8 mouse cellular contexts compared by ENCODE assay signal in the genomic region with DNA sequence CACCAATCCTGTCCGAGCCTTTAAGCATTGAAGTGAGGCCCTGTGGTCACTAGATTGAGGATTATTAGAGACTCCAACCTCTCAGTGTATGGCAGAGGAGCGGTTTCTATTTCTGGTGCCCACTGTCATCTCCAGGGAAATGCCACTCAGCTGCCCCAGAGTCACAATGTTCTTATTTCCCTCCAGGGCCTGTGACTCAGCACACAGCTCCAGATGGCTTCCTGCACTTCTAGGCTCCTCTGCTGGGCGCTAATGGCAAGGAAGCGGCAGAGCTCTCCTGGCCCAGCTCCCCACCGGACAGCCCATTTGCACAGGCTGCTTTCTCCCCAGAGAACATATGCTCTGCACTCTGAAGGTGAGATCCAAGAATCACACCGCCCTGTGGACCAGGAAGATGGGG.
DNase-seq lines count a peak whose midpoint lies in the region; ATAC-seq and TF ChIP-seq lines count a peak whose summit lies in the region.

No protein-coding gene starts in this region.

- no peak overlapping the region for H3K4me3 ChIP-seq in neural tube, embryonic 14.5 days (ENCODE audit: low read depth, low read length)
- H3K4me3 ChIP-seq in neural tube, embryonic 15.5 days (replicated peaks), result no peak overlapping the region
- no peak overlapping the region for H3K4me3 ChIP-seq in forebrain, postnatal 0 days (ENCODE audit: low read depth, low read length)
- no peak overlapping the region for H3K4me3 ChIP-seq in hindbrain, embryonic 14.5 days (replicated peaks; ENCODE audit: low read length)
- H3K4me3 ChIP-seq in megakaryocyte, embryonic 14.5 days (replicated peaks), result peak overlapping the region; percentile 84

- no peak for TF ChIP-seq CTCF in forebrain, postnatal 0 days (IDR thresholded peaks at IDR 0.05; ENCODE audit: low read depth)

- no peak overlapping the region for H3K4me2 ChIP-seq in neural tube, embryonic 14.5 days (ENCODE audit: low read depth, low read length)
- no peak overlapping the region for H3K4me2 ChIP-seq in neural tube, embryonic 15.5 days
- H3K4me2 ChIP-seq in forebrain, postnatal 0 days (ENCODE audit: low read depth), result no peak overlapping the region
- no peak overlapping the region for H3K4me2 ChIP-seq in hindbrain, embryonic 14.5 days (replicated peaks)

- no peak overlapping the region for H3K27ac ChIP-seq in neural tube, embryonic 14.5 days (ENCODE audit: low read depth, low read length)
- H3K27ac ChIP-seq in neural tube, embryonic 15.5 days (replicated peaks), result no peak overlapping the region
- H3K27ac ChIP-seq in forebrain, postnatal 0 days (ENCODE audit: low read depth, low read length), result no peak overlapping the region
- no peak overlapping the region for H3K27ac ChIP-seq in hindbrain, embryonic 14.5 days

- no peaks in the 10 kb centered on the region for H3K4me1 ChIP-seq in neural tube, embryonic 14.5 days (ENCODE audit: control insufficient read depth, insufficient read depth, low read length)
- no peaks in the 10 kb centered on the region for H3K4me1 ChIP-seq in neural tube, embryonic 15.5 days
- no peaks in the 10 kb centered on the region for H3K4me1 ChIP-seq in forebrain, postnatal 0 days (ENCODE audit: insufficient read depth)
- 0 out of 2 replicates have a peak, but pooled peaks cover 3% of the 10 kb centered on the region for H3K4me1 ChIP-seq in hindbrain, embryonic 14.5 days (replicated peaks; ENCODE audit: control insufficient read depth, insufficient read depth, low read length)
- H3K4me1 ChIP-seq in megakaryocyte, embryonic 14.5 days, result peaks cover 52% of the 10 kb centered on the region

- H3K9me3 ChIP-seq in neural tube, embryonic 14.5 days (ENCODE audit: control insufficient read depth, low read length), result no peaks in the 10 kb centered on the region
- H3K9me3 ChIP-seq in neural tube, embryonic 15.5 days (replicated peaks), result no peaks in the 10 kb centered on the region
- no peaks in the 10 kb centered on the region for H3K9me3 ChIP-seq in forebrain, postnatal 0 days (ENCODE audit: low read length)
- no peaks in the 10 kb centered on the region for H3K9me3 ChIP-seq in hindbrain, embryonic 14.5 days (ENCODE audit: control insufficient read depth, low read length)
- peaks cover 9% of the 10 kb centered on the region for H3K9me3 ChIP-seq in megakaryocyte, embryonic 14.5 days

- whole genome bisulfite sequencing in neural tube, embryonic 14.5 days, result 39% methylated on average over 6 of the region's 6 CpGs
- 53% methylated on average over 6 of the region's 6 CpGs for WGBS in neural tube, embryonic 15.5 days
- 52% methylated on average over 6 of the region's 6 CpGs for WGBS in forebrain, postnatal 0 days
- WGBS in hindbrain, embryonic 14.5 days, result 51% methylated on average over 6 of the region's 6 CpGs

- H3K27me3 ChIP-seq in neural tube, embryonic 14.5 days (ENCODE audit: control insufficient read depth, insufficient read depth, low read length), result no peaks in the 10 kb centered on the region
- no peaks in the 10 kb centered on the region for H3K27me3 ChIP-seq in neural tube, embryonic 15.5 days (replicated peaks)
- no peaks in the 10 kb centered on the region for H3K27me3 ChIP-seq in forebrain, postnatal 0 days (ENCODE audit: insufficient read depth, low read length)
- H3K27me3 ChIP-seq in hindbrain, embryonic 14.5 days (ENCODE audit: control insufficient read depth, insufficient read depth, low read length), result no peaks in the 10 kb centered on the region
- H3K27me3 ChIP-seq in megakaryocyte, embryonic 14.5 days (replicated peaks), result no peaks in the 10 kb centered on the region

- ATAC-seq in neural tube, embryonic 14.5 days (ENCODE audit: low read depth), result peak; percentile 41; the same call in 1 of the 2 replicates
- ATAC-seq in neural tube, embryonic 15.5 days (ENCODE audit: low FRiP score), result no peak
- ATAC-seq in forebrain, postnatal 0 days, result peak; percentile 36; the same call in 1 of the 2 replicates
- ATAC-seq in hindbrain, embryonic 14.5 days (ENCODE audit: low FRiP score), result 0 out of 2 replicates have a peak, but pooled peaks have one; percentile 53

- peak; percentile 57 for DNase-seq in adrenal gland, adult 2 months
- DNase-seq in adrenal gland, adult 8-10 months, result no peak
- no peak for DNase-seq in forebrain, postnatal 0 days
- no peak for DNase-seq in hindbrain, embryonic 14.5 days (ENCODE audit: low spot score)
- no peak for DNase-seq in urinary bladder, postnatal 4 days (ENCODE audit: low spot score in 2 of 2)

- no peak overlapping the region for H3K9ac ChIP-seq in neural tube, embryonic 14.5 days (replicated peaks; ENCODE audit: low read depth, low read length)
- no peak overlapping the region for H3K9ac ChIP-seq in neural tube, embryonic 15.5 days (replicated peaks)
- no peak overlapping the region for H3K9ac ChIP-seq in forebrain, postnatal 0 days
- H3K9ac ChIP-seq in hindbrain, embryonic 14.5 days, result no peak overlapping the region

- H3K36me3 ChIP-seq in neural tube, embryonic 14.5 days (ENCODE audit: control insufficient read depth, insufficient read depth, low read length), result no peaks in the 10 kb centered on the region
- no peaks in the 10 kb centered on the region for H3K36me3 ChIP-seq in neural tube, embryonic 15.5 days
- H3K36me3 ChIP-seq in forebrain, postnatal 0 days (ENCODE audit: insufficient read depth), result no peaks in the 10 kb centered on the region
- H3K36me3 ChIP-seq in hindbrain, embryonic 14.5 days (replicated peaks; ENCODE audit: control insufficient read depth, insufficient read depth), result no peaks in the 10 kb centered on the region
- peaks cover 27% of the 10 kb centered on the region for H3K36me3 ChIP-seq in megakaryocyte, embryonic 14.5 days (replicated peaks; ENCODE audit: low read length)
